Mouse (Mus musculus) activated CD4-positive, CD25-positive, alpha-beta regulatory T cell, adult 4 months (primary cell): ENCODE data around the gene Adam33. TPM values are rescaled to one million over a fixed set of nuclear protein-coding genes. Genes with fewer than 3 reads are reported as not detected.
"Not testable (repeated sequence)": the region's sequence is repeated elsewhere in the genome, so short reads cannot be mapped to it uniquely, and the experiment has no call there.

ENCODE experiments used
- ATAC-seq: one replicate; pipeline ENCODE4 v1.8.0; 2017
- polyA plus RNA-seq, 2 experiments: library from polyadenylated mRNA; unstranded; fragments of 100-300 nt; shearing (Covaris generic); gene quantifications; one replicate each; pipeline ENCODE4 v1.2.1; 2017

Adam33 gene
- polyA plus RNA-seq, 2 experiments from 2014 or later = not detected

- peak; percentile 68 for ATAC-seq
These were observed 7.4 kb downstream of the Adam33 start for GRCm38 (mm10) chr2:131056191-131056590.

- peak; percentile 69 for ATAC-seq
These were observed 8.0 kb downstream of the Adam33 start for GRCm38 (mm10) chr2:131055631-131056030.

- ATAC-seq = no peak
These were observed 8.9 kb downstream of the Adam33 start for GRCm38 (mm10) chr2:131054646-131055264.

- ATAC-seq = no peak
These were observed 9.6 kb downstream of the Adam33 start for GRCm38 (mm10) chr2:131053851-131054645.

GRCm38 (mm10) chr2:131052862-131053418, 10.7 kb downstream of the Adam33 start:
- ATAC-seq = no peak

- no peak for ATAC-seq
These were observed 11.6 kb downstream of the Adam33 start for GRCm38 (mm10) chr2:131052043-131052442.

- ATAC-seq = no peak
These were observed 17.6 kb downstream of the Adam33 start for GRCm38 (mm10) chr2:131046025-131046424.

- no peak for ATAC-seq
These were observed 18.5 kb downstream of the Adam33 start for GRCm38 (mm10) chr2:131044989-131045720.

- ATAC-seq = no peak
These were observed 19.2 kb downstream of the Adam33 start for GRCm38 (mm10) chr2:131044354-131044852.

- no peak for ATAC-seq
These were observed 20.6 kb downstream of the Adam33 start, which contains the start of gene Gfra4 for GRCm38 (mm10) chr2:131042988-131043387. Gfra4 (minus strand) TSS chr2:131043088.

- no peak for ATAC-seq
These were observed 22.5 kb downstream of the Adam33 start for GRCm38 (mm10) chr2:131040854-131041825.

- no peak for ATAC-seq
These were observed 24.9 kb downstream of the Adam33 start for GRCm38 (mm10) chr2:131038675-131039074.

- no peak for ATAC-seq
These were observed 25.4 kb downstream of the Adam33 start for GRCm38 (mm10) chr2:131038197-131038596.

- ATAC-seq = no peak
These were observed 26.2 kb downstream of the Adam33 start for GRCm38 (mm10) chr2:131037226-131037990.

- no peak for ATAC-seq
These were observed 26.9 kb downstream of the Adam33 start for GRCm38 (mm10) chr2:131036757-131037156.

GRCm38 (mm10) chr2:131036343-131036742, 27.3 kb downstream of the Adam33 start:
- ATAC-seq = no peak

GRCm38 (mm10) chr2:131031406-131031805, 32.2 kb downstream of the Adam33 start:
- ATAC-seq = not testable (repeated sequence)

GRCm38 (mm10) chr2:131030998-131031397, 32.6 kb downstream of the Adam33 start:
- no peak for ATAC-seq

- no peak for ATAC-seq
These were observed 33.1 kb downstream of the Adam33 start for GRCm38 (mm10) chr2:131030561-131030960.

GRCm38 (mm10) chr2:131029065-131029935, 34.3 kb downstream of the Adam33 start:
- ATAC-seq = no peak
